8 mouse cellular contexts compared by ENCODE assay signal in the genomic region with DNA sequence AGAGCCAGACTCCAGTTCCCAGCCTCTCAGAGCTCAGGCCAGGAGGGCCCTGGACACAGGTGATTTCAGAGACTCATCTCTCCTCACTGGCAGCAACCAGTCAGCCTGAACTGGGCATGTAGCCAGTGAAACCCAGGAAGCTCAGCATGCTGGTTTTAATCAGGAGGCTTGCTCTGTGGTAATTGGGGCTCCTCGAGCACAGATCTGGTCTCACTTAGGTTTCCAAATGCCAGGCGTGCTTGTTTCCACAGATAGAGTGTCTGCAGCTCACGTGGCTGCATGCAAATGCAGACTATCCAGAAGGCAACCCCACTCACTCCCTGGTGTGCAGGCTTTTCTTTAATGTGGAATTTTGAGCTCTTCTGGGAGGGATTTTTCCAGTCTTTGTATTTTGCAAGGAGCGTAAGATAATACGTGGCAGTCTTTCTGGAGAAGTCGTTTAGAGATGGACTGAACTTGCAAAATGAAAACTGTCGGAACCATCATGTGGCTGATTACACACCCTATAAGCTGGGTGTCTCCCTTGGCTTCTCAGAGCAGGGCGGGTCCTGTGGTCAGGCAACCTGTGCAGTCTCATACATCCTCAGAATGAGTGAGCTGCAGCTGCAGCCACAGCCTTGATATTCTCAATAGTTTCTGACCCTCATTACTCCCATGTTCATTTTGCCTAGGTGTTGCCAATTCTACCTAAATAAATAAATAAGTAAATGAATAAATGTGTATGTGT. TPM values are rescaled to one million over a fixed set of nuclear protein-coding genes. Genes with fewer than 3 reads are reported as not detected.
DNase-seq lines count a peak whose midpoint lies in the region; ATAC-seq and TF ChIP-seq lines count a peak whose summit lies in the region.

No protein-coding gene starts in this region.

- peak overlapping the region; percentile 13; the same call in 1 of the 2 replicates for H3K4me2 ChIP-seq in midbrain, embryonic 15.5 days

- H3K4me1 ChIP-seq in midbrain, embryonic 15.5 days: peaks cover 18% of the 10 kb centered on the region

- peak; percentile 30 for DNase-seq in adrenal gland, adult 2 months
- DNase-seq in adrenal gland, adult 18-20 months (ENCODE audit: low spot score in 2 of 2): no peak
- peak; percentile 75 for DNase-seq in brain, adult 2 months (ENCODE audit: low read depth, low spot score)
- peak; percentile 87 for DNase-seq in gastrocnemius, adult 2 months
- peak; percentile 70 for DNase-seq in induced T-regulatory cell, adult 2 months (ENCODE audit: low read depth)
- peak; percentile 21 to 40 for DNase-seq in left cerebral cortex, adult 2 months (ENCODE audit: extremely low spot score in 1 of 2, low spot score in 2 of 2)
- no peak for DNase-seq in thymus, postnatal 36 days

- no peak overlapping the region for H3K9ac ChIP-seq in midbrain, embryonic 15.5 days

- H3K27me3 ChIP-seq in midbrain, embryonic 15.5 days (replicated peaks): no peaks in the 10 kb centered on the region

- peak; percentile 83 for ATAC-seq in midbrain, embryonic 15.5 days (replicated peaks)

- no peaks in the 10 kb centered on the region for H3K36me3 ChIP-seq in midbrain, embryonic 15.5 days (replicated peaks)

- H3K9me3 ChIP-seq in midbrain, embryonic 15.5 days: no peaks in the 10 kb centered on the region

- TF ChIP-seq CTCF in gastrocnemius, adult 2 months (IDR thresholded peaks at IDR 0.05): no peak
- no peak for TF ChIP-seq CTCF in left cerebral cortex, adult 2 months (IDR thresholded peaks at IDR 0.05)

- H3K27ac ChIP-seq in gastrocnemius, adult 2 months: peak overlapping the region; percentile 24; the same call in 1 of the 2 replicates
- H3K27ac ChIP-seq in left cerebral cortex, adult 2 months: peak overlapping the region; percentile 61
- peak overlapping the region; percentile 63 for H3K27ac ChIP-seq in midbrain, embryonic 15.5 days

- WGBS in midbrain, embryonic 15.5 days: 18% methylated on average over 8 of the region's 8 CpGs

- intact Hi-C loops in gastrocnemius, adult 2 months (cut with DNase I): no loop called here
- intact Hi-C loops in left cerebral cortex, adult 2 months (cut with DNase I): no loop called here

- peak overlapping the region; percentile 21; the same call in 1 of the 2 replicates for H3K4me3 ChIP-seq in gastrocnemius, adult 2 months
- no peak overlapping the region for H3K4me3 ChIP-seq in left cerebral cortex, adult 2 months
- H3K4me3 ChIP-seq in midbrain, embryonic 15.5 days: no peak overlapping the region

RNA-seq across cellular contexts. Expression of gene Abtb2, which starts 34.2 kb away (rescaled TPM):
- 10 to 100 TPM in 1 of 2 experiments, 1 to 10 TPM in 1; 6.3 to 36.7 TPM for total RNA-seq in adrenal gland, adult 2 months (2021)
- polyA plus RNA-seq in adrenal gland, adult 2 months (2012; rRNA removed): 46.1 and 72.3 TPM in 2 replicates
- total RNA-seq in adrenal gland, adult 18-20 months (2021): 10 to 100 TPM; 17.3 to 74.9 TPM
- 10 to 100 TPM in 1 of 2 experiments, 1 to 10 TPM in 1; 8.3 to 13.2 TPM for total RNA-seq in gastrocnemius, adult 2 months (2021)
- total RNA-seq in left cerebral cortex, adult 2 months (2021): 1 to 10 TPM; 8.1 to 9.7 TPM
- polyA plus RNA-seq in midbrain, embryonic 15.5 days (2015; fragmentation: Nextera tagmentation; extraction: Ambion mirVana): 9.6 and 10.3 TPM in 2 replicates

Comparison
In these comparisons a context has a peak if more than half of its experiments do, and no peak if none do; other contexts are left out.
1. DNase-seq: peak in adrenal gland, adult 2 months (single experiment), brain, adult 2 months (single experiment), gastrocnemius, adult 2 months (single experiment), induced T-regulatory cell, adult 2 months (single experiment) and left cerebral cortex, adult 2 months (2 of 2); none in adrenal gland, adult 18-20 months (0 of 2) and thymus, postnatal 36 days (0 of 2).
2. Peak in every context shown above with its lines, with median percentiles within 50 percentile points of each other: H3K27ac ChIP-seq.